ENCODE assay signal across 10 mouse cellular contexts in genomic region chr2:121787767-121788166, GRCm38 (mm10). TPM values are rescaled to one million over a fixed set of nuclear protein-coding genes. Genes with fewer than 3 reads are reported as not detected.
DNase-seq lines count a peak whose midpoint lies in the region; ATAC-seq and TF ChIP-seq lines count a peak whose summit lies in the region.
"Had no signal": no experiment of that assay in that cellular context is flagged by ENCODE, and none has a peak within 500 bp of the region (broad histone marks: within the 10 kb centered on the region; RNA-seq: fewer than 3 reads in every experiment).

No protein-coding gene starts in this region.

- peaks cover 7% of the 10 kb centered on the region for H3K4me1 ChIP-seq in heart, embryonic 12.5 days (replicated peaks)
- no peaks in the 10 kb centered on the region for H3K4me1 ChIP-seq in bone marrow macrophage, adult 2 months (ENCODE audit: control insufficient read depth, insufficient read depth, low read length)
- H3K4me1 ChIP-seq in intestine, embryonic 15.5 days (replicated peaks) = no peaks in the 10 kb centered on the region
- no peaks in the 10 kb centered on the region for H3K4me1 ChIP-seq in thymus, adult 2 months (replicated peaks; ENCODE audit: control insufficient read depth, insufficient read depth, low read length)

- ATAC-seq in heart, embryonic 12.5 days (ENCODE audit: insufficient number of reproducible peaks, low FRiP score) = peak; percentile 64; the same call in 1 of the 2 replicates
- ATAC-seq in intestine, embryonic 15.5 days = peak; percentile 82

- peak overlapping the region; percentile 29; the same call in 1 of the 2 replicates for H3K4me3 ChIP-seq in heart, embryonic 12.5 days
- no peak overlapping the region for H3K4me3 ChIP-seq in C2C12 (ENCODE audit: insufficient read depth, poor library complexity, severe bottlenecking)
- 0 out of 2 replicates have a peak overlapping the region, but pooled peaks have one; percentile 8 for H3K4me3 ChIP-seq in bone marrow macrophage, adult 2 months (ENCODE audit: insufficient read depth, low read length)
- H3K4me3 ChIP-seq in intestine, embryonic 15.5 days (replicated peaks) = no peak overlapping the region
- H3K4me3 ChIP-seq in thymus, adult 2 months (ENCODE audit: control insufficient read depth, insufficient read depth, low read length) = no peak overlapping the region
- H3K4me3 ChIP-seq: erythroblast, embryonic 14.5 days had no signal

- TF ChIP-seq CTCF in C2C12 (IDR thresholded peaks at IDR 0.05; ENCODE audit: control insufficient read depth, insufficient read depth, insufficient read length) = no peak
- no peak for TF ChIP-seq CTCF in bone marrow macrophage, adult 2 months (IDR thresholded peaks at IDR 0.05; ENCODE audit: low read depth, low read length)
- no peak for TF ChIP-seq CTCF in thymus, adult 2 months (IDR thresholded peaks at IDR 0.05; ENCODE audit: borderline replicate concordance, control insufficient read depth, extremely low read depth, insufficient read depth, low read length, poor library complexity)

- intact Hi-C loops in heart, postnatal 25 days (cut with DNase I) = no loop called here

- no peaks in the 10 kb centered on the region for H3K36me3 ChIP-seq in heart, embryonic 12.5 days
- H3K36me3 ChIP-seq in C2C12 (ENCODE audit: control insufficient read depth, insufficient read depth) = no peaks in the 10 kb centered on the region
- H3K36me3 ChIP-seq in intestine, embryonic 15.5 days = no peaks in the 10 kb centered on the region
- H3K36me3 ChIP-seq in thymus, adult 2 months (ENCODE audit: control insufficient read depth, insufficient read depth, low read length) = no peaks in the 10 kb centered on the region

- H3K27me3 ChIP-seq in heart, embryonic 12.5 days (replicated peaks) = no peaks in the 10 kb centered on the region
- no peaks in the 10 kb centered on the region for H3K27me3 ChIP-seq in C2C12 (ENCODE audit: control insufficient read depth, insufficient read depth, insufficient read length)
- no peaks in the 10 kb centered on the region for H3K27me3 ChIP-seq in intestine, embryonic 15.5 days (replicated peaks)
- no peaks in the 10 kb centered on the region for H3K27me3 ChIP-seq in thymus, adult 2 months (ENCODE audit: control insufficient read depth, insufficient read depth, low read length)

- no peaks in the 10 kb centered on the region for H3K79me3 ChIP-seq in C2C12 (ENCODE audit: low read depth)

- H3K9me3 ChIP-seq in heart, embryonic 12.5 days (replicated peaks) = no peaks in the 10 kb centered on the region
- H3K9me3 ChIP-seq in intestine, embryonic 15.5 days = no peaks in the 10 kb centered on the region

- TF ChIP-seq POLR2A in bone marrow macrophage, adult 2 months (IDR thresholded peaks at IDR 0.05; ENCODE audit: borderline replicate concordance, low read depth, low read length) = no peak
- TF ChIP-seq POLR2A in thymus, adult 2 months (IDR thresholded peaks at IDR 0.05; ENCODE audit: control insufficient read depth, extremely low read depth, insufficient read depth, low read length, poor library complexity) = no peak

- H3K4me2 ChIP-seq in heart, embryonic 12.5 days = peak overlapping the region; percentile 63
- peak overlapping the region; percentile 24 for H3K4me2 ChIP-seq in intestine, embryonic 15.5 days (replicated peaks)

- WGBS in heart, embryonic 12.5 days = 35% methylated on average over 13 of the region's 13 CpGs
- 46% methylated on average over 13 of the region's 13 CpGs for WGBS in intestine, embryonic 15.5 days
- 38% methylated on average over 13 of the region's 13 CpGs for WGBS in thymus, adult 2 months

- no peaks in the 10 kb centered on the region for H3K79me2 ChIP-seq in C2C12 (ENCODE audit: control insufficient read depth, insufficient read depth)

- no peak overlapping the region for H3K27ac ChIP-seq in heart, embryonic 12.5 days (ENCODE audit: poor library complexity, severe bottlenecking)
- no peak overlapping the region for H3K27ac ChIP-seq in bone marrow macrophage, adult 2 months (ENCODE audit: insufficient read depth, low read depth, low read length)
- H3K27ac ChIP-seq in intestine, embryonic 15.5 days = no peak overlapping the region
- no peak overlapping the region for H3K27ac ChIP-seq in thymus, adult 2 months (ENCODE audit: control insufficient read depth, insufficient read depth, low read length)

- DNase-seq in heart, postnatal 25 days (ENCODE audit: low spot score) = no peak
- DNase-seq in cerebellum, postnatal 36 days = no peak
- DNase-seq in cerebellum, adult 11-12 months = no peak
- no peak for DNase-seq in thymus, adult 2 months
- DNase-seq: layer of hippocampus, postnatal 36 days had no signal

- H3K9ac ChIP-seq in heart, embryonic 12.5 days = no peak overlapping the region
- no peak overlapping the region for H3K9ac ChIP-seq in intestine, embryonic 15.5 days

- H3ac ChIP-seq in C2C12 (ENCODE audit: control insufficient read depth, insufficient read length, low read depth) = peak overlapping the region; percentile 12

TF ChIP-seq in C2C12, 6 proteins besides CTCF, POLR2A, EP300 and RAD21:
- TF ChIP-seq CEBPB (IDR thresholded peaks at IDR 0.05; ENCODE audit: low read depth) = no peak
- no peak for TF ChIP-seq MYOG (IDR thresholded peaks at IDR 0.05; ENCODE audit: control insufficient read depth, extremely low read depth, insufficient read length)
- TF ChIP-seq USF1 (IDR thresholded peaks at IDR 0.05; ENCODE audit: low read depth) = no peak
- no peak for TF ChIP-seq MAX (IDR thresholded peaks at IDR 0.05)
- no peak for TF ChIP-seq FOSL1 (IDR thresholded peaks at IDR 0.05; ENCODE audit: insufficient read depth, low read length, poor library complexity, severe bottlenecking)
- TF ChIP-seq MYOD1 (IDR thresholded peaks at IDR 0.05; ENCODE audit: control insufficient read depth, insufficient read length, low read depth) = no peak

RNA-seq across cellular contexts. Expression of gene Frmd5, which starts 19.1 kb away (rescaled TPM):
- polyA plus RNA-seq in heart, embryonic 12.5 days (2016; fragmentation: Nextera tagmentation; extraction: Ambion mirVana) = 25.6 TPM in 2 replicates
- 100 to 1,000 TPM; 162 to 175 TPM for total RNA-seq in heart, postnatal 25 days (2021)
- 0.51 TPM for polyA plus RNA-seq in C2C12 (2012; fragmentation: generic; extraction: Trizol)
- polyA plus RNA-seq in bone marrow macrophage, adult 2 months (2012; ENCODE audit: insufficient read depth, insufficient read length, missing spikeins) = not detected in 2 replicates
- 2.5 and 2.6 TPM in 2 replicates for polyA plus RNA-seq in intestine, embryonic 15.5 days (2015; fragmentation: Nextera tagmentation; extraction: Ambion mirVana)
- polyA plus RNA-seq in thymus, adult 2 months (2012; rRNA removed) = 1.4 and 8.8 TPM in 2 replicates
- polyA plus RNA-seq: erythroblast, embryonic 14.5 days had no signal

Comparison
In these comparisons a context has a peak if more than half of its experiments do, and no peak if none do; other contexts are left out.
1. H3K4me3 ChIP-seq: peak in heart, embryonic 12.5 days (single experiment) and bone marrow macrophage, adult 2 months (single experiment); none in C2C12 (single experiment), intestine, embryonic 15.5 days (single experiment) and thymus, adult 2 months (single experiment).